Mouse (Mus musculus) heart, embryonic 12.5 days (tissue): ENCODE data around the gene Ints1. TPM values are rescaled to one million over a fixed set of nuclear protein-coding genes. Genes with fewer than 3 reads are reported as not detected.

ENCODE experiments used
- ATAC-seq: fragments of 200-750 bp; cut with Nextera tagmentation; 2 replicates; pipeline ENCODE4 v1.8.0; 2017; ENCODE audit warnings: moderate TSS enrichment, moderate library complexity; ENCODE audit not compliant: insufficient number of reproducible peaks, low FRiP score
- H3K27ac ChIP-seq: fragments of 300-500 bp; sonication (generic); 2 replicates; pipeline ENCODE4 v1.5.1; 2016; ENCODE audit warnings: mild to moderate bottlenecking, moderate library complexity; ENCODE audit not compliant: poor library complexity, severe bottlenecking
- H3K27me3 ChIP-seq: fragments of 300-500 bp; sonication (generic); replicated peaks from 2 replicates; pipeline ENCODE4 v1.6.1; 2016; ENCODE audit warnings: mild to moderate bottlenecking, moderate library complexity
- H3K36me3 ChIP-seq: fragments of 300-500 bp; sonication (generic); 2 replicates; pipeline ENCODE4 v1.6.1; 2016; ENCODE audit warnings: mild to moderate bottlenecking, moderate library complexity
- H3K4me1 ChIP-seq: fragments of 300-500 bp; sonication (generic); replicated peaks from 2 replicates; pipeline ENCODE4 v1.6.1; 2016; ENCODE audit warnings: mild to moderate bottlenecking
- H3K4me2 ChIP-seq: fragments of 300-500 bp; sonication (generic); 2 replicates; pipeline ENCODE4 v1.6.1; 2016; ENCODE audit warnings: mild to moderate bottlenecking, moderate library complexity
- H3K4me3 ChIP-seq: fragments of 300-500 bp; sonication (generic); 2 replicates; pipeline ENCODE4 v1.5.1; 2016; ENCODE audit warnings: mild to moderate bottlenecking
- H3K9ac ChIP-seq: fragments of 300-500 bp; sonication (generic); 2 replicates; pipeline ENCODE4 v1.6.1; 2016; ENCODE audit warnings: mild to moderate bottlenecking, moderate library complexity
- H3K9me3 ChIP-seq: fragments of 300-500 bp; sonication (generic); replicated peaks from 2 replicates; pipeline ENCODE4 v1.6.1; 2016; ENCODE audit warnings: mild to moderate bottlenecking, moderate library complexity
- WGBS: fragments of 180-500 bp; shearing (Covaris S2); methylation state at CpG from one replicate; pipeline ENCODE4 v1.1.7; 2016; 5-methylcytosine and 5-hydroxymethylcytosine counted together
- polyA plus RNA-seq: library from polyadenylated mRNA; unstranded; fragments of >200 nt; fragmentation: Nextera tagmentation; extraction: Ambion mirVana; gene quantifications from 2 replicates; pipeline ENCODE4 v1.2.1, GENCODE M21; 2016

Ints1 gene
- polyA plus RNA-seq, 1 experiment from 2014 or later = 24.2 TPM

- Histone ChIP-seq H3K27me3 (no peaks in the 10 kb centered on the region), H3K36me3 (no peaks in the 10 kb centered on the region), H3K27ac (peak overlapping the region; percentile 97), H3K4me3 (peak overlapping the region; percentile 87), H3K9me3 (no peaks in the 10 kb centered on the region), H3K9ac (peak overlapping the region; percentile 92), H3K4me2 (peak overlapping the region; percentile 97), H3K4me1 (peaks cover 59% of the 10 kb centered on the region)
- WGBS = 12% methylated on average over 11 of the region's 11 CpGs
- ATAC-seq = no peak
Measured at GRCm38 (mm10) chr5:139792159-139792775, 16.8 kb upstream of the Ints1 start.

GRCm38 (mm10) chr5:139791227-139792158, 16.0 kb upstream of the Ints1 start, which contains the start of gene Mafk:
TSS of gene Mafk (plus strand) at chr5:139791513.
- H3K27me3 ChIP-seq = no peaks in the 10 kb centered on the region; the same call in 1 of the 2 replicates
- H3K9ac ChIP-seq = peak within 1 kb of the TSS; percentile 92
- H3K9me3 ChIP-seq = no peaks in the 10 kb centered on the region
- peaks cover 51% of the 10 kb centered on the region for H3K4me1 ChIP-seq
- peak within 1 kb of the TSS; percentile 97 for H3K27ac ChIP-seq
- H3K36me3 ChIP-seq = no peaks in the 10 kb centered on the region
- peak within 1 kb of the TSS; percentile 97 for H3K4me2 ChIP-seq
- WGBS = under 1% methylated on average over 92 of the region's 92 CpGs
- peak; percentile 90 for ATAC-seq
- peak within 1 kb of the TSS; percentile 87 for H3K4me3 ChIP-seq

GRCm38 (mm10) chr5:139789466-139789865, 14.0 kb upstream of the Ints1 start:
- no peaks in the 10 kb centered on the region for H3K9me3 ChIP-seq
- WGBS = 54% methylated on average over 4 of the region's 4 CpGs
- H3K4me3 ChIP-seq = no peak overlapping the region
- H3K4me1 ChIP-seq = peaks cover 31% of the 10 kb centered on the region
- no peak for ATAC-seq
- H3K27me3 ChIP-seq = no peaks in the 10 kb centered on the region; the same call in 1 of the 2 replicates
- H3K36me3 ChIP-seq = no peaks in the 10 kb centered on the region
- H3K9ac ChIP-seq = no peak overlapping the region
- no peak overlapping the region for H3K27ac ChIP-seq
- no peak overlapping the region for H3K4me2 ChIP-seq

GRCm38 (mm10) chr5:139781406-139781805, 5.9 kb upstream of the Ints1 start:
- Histone ChIP-seq H3K4me3 (no peak overlapping the region), H3K4me2 (no peak overlapping the region), H3K9me3 (no peaks in the 10 kb centered on the region), H3K27me3 (no peaks in the 10 kb centered on the region), H3K36me3 (no peaks in the 10 kb centered on the region), H3K9ac (no peak overlapping the region), H3K4me1 (no peaks in the 10 kb centered on the region), H3K27ac (no peak overlapping the region)
- ATAC-seq = no peak
- 73% methylated on average over 8 of the region's 8 CpGs for WGBS

- H3K4me2 ChIP-seq = no peak overlapping the region
- H3K4me3 ChIP-seq = no peak overlapping the region
- H3K27ac ChIP-seq = no peak overlapping the region
- H3K9ac ChIP-seq = peak overlapping the region; percentile 37; the same call in 1 of the 2 replicates
- no peaks in the 10 kb centered on the region for H3K27me3 ChIP-seq
- no peaks in the 10 kb centered on the region for H3K9me3 ChIP-seq
- H3K36me3 ChIP-seq = peaks cover 24% of the 10 kb centered on the region
- H3K4me1 ChIP-seq = peaks cover 14% of the 10 kb centered on the region
- 69% methylated on average over 5 of the region's 5 CpGs for WGBS
- ATAC-seq = no peak
Measured at GRCm38 (mm10) chr5:139776966-139777365, 1.5 kb upstream of the Ints1 start.

- H3K4me1 ChIP-seq = no peaks in the 10 kb centered on the region
- no peak overlapping the region for H3K4me3 ChIP-seq
- peaks cover 100% of the 10 kb centered on the region for H3K36me3 ChIP-seq
- H3K27ac ChIP-seq = no peak overlapping the region
- WGBS = 92% methylated on average over 8 of the region's 8 CpGs
- no peaks in the 10 kb centered on the region for H3K9me3 ChIP-seq
- H3K27me3 ChIP-seq = no peaks in the 10 kb centered on the region
- no peak for ATAC-seq
- H3K9ac ChIP-seq = no peak overlapping the region
- H3K4me2 ChIP-seq = no peak overlapping the region
Measured at GRCm38 (mm10) chr5:139768216-139768615, 7.3 kb downstream of the Ints1 start.

GRCm38 (mm10) chr5:139764296-139764695, 11.2 kb downstream of the Ints1 start:
- Histone ChIP-seq H3K27me3 (no peaks in the 10 kb centered on the region), H3K4me1 (no peaks in the 10 kb centered on the region), H3K4me3 (no peak overlapping the region), H3K9me3 (no peaks in the 10 kb centered on the region), H3K4me2 (no peak overlapping the region), H3K9ac (no peak overlapping the region), H3K27ac (no peak overlapping the region), H3K36me3 (peaks cover 100% of the 10 kb centered on the region)
- ATAC-seq = no peak
- WGBS = 77% methylated on average over 11 of the region's 11 CpGs

GRCm38 (mm10) chr5:139758096-139758495, 17.4 kb downstream of the Ints1 start:
- Histone ChIP-seq H3K36me3 (peaks cover 98% of the 10 kb centered on the region), H3K9me3 (no peaks in the 10 kb centered on the region), H3K4me2 (no peak overlapping the region), H3K4me1 (no peaks in the 10 kb centered on the region), H3K27me3 (no peaks in the 10 kb centered on the region), H3K27ac (no peak overlapping the region), H3K9ac (no peak overlapping the region), H3K4me3 (no peak overlapping the region)
- ATAC-seq = no peak
- 85% methylated on average over 16 of the region's 16 CpGs for WGBS

- Histone ChIP-seq H3K4me2 (no peak overlapping the region), H3K9ac (no peak overlapping the region), H3K4me1 (no peaks in the 10 kb centered on the region), H3K36me3 (peaks cover 98% of the 10 kb centered on the region), H3K9me3 (no peaks in the 10 kb centered on the region), H3K4me3 (no peak overlapping the region), H3K27ac (no peak overlapping the region), H3K27me3 (no peaks in the 10 kb centered on the region)
- 91% methylated on average over 2 of the region's 2 CpGs for WGBS
- ATAC-seq = no peak
Measured at GRCm38 (mm10) chr5:139756586-139756985, 18.9 kb downstream of the Ints1 start.

GRCm38 (mm10) chr5:139756135-139756534, 19.3 kb downstream of the Ints1 start:
- H3K9me3 ChIP-seq = no peaks in the 10 kb centered on the region
- ATAC-seq = no peak
- no peak overlapping the region for H3K4me2 ChIP-seq
- H3K4me3 ChIP-seq = no peak overlapping the region
- 86% methylated on average over 12 of the region's 12 CpGs for WGBS
- H3K4me1 ChIP-seq = no peaks in the 10 kb centered on the region
- H3K27ac ChIP-seq = no peak overlapping the region
- H3K27me3 ChIP-seq = no peaks in the 10 kb centered on the region
- H3K36me3 ChIP-seq = peaks cover 98% of the 10 kb centered on the region
- H3K9ac ChIP-seq = no peak overlapping the region

GRCm38 (mm10) chr5:139754753-139755152, 20.7 kb downstream of the Ints1 start:
- Histone ChIP-seq H3K9ac (no peak overlapping the region), H3K36me3 (peaks cover 94% of the 10 kb centered on the region), H3K4me3 (no peak overlapping the region), H3K4me2 (no peak overlapping the region), H3K27ac (no peak overlapping the region), H3K9me3 (no peaks in the 10 kb centered on the region), H3K27me3 (peaks cover under 1% of the 10 kb centered on the region; the same call in 1 of the 2 replicates), H3K4me1 (no peaks in the 10 kb centered on the region)
- WGBS = 33% methylated on average over 12 of the region's 12 CpGs
- no peak for ATAC-seq
